17 mouse cellular contexts compared by ENCODE assay signal in genomic region chr12:112126931-112127635, GRCm38 (mm10). TPM values are rescaled to one million over a fixed set of nuclear protein-coding genes. Genes with fewer than 3 reads are reported as not detected.
DNase-seq lines count a peak whose midpoint lies in the region; ATAC-seq and TF ChIP-seq lines count a peak whose summit lies in the region.
"Had no signal": no experiment of that assay in that cellular context is flagged by ENCODE, and none has a peak within 500 bp of the region (broad histone marks: within the 10 kb centered on the region; RNA-seq: fewer than 3 reads in every experiment).

No protein-coding gene starts in this region.

- H3K9me3 ChIP-seq in hindbrain, embryonic 10.5 days: no peaks in the 10 kb centered on the region
- no peaks in the 10 kb centered on the region for H3K9me3 ChIP-seq in hindbrain, embryonic 14.5 days (ENCODE audit: control insufficient read depth, low read length)
- H3K9me3 ChIP-seq in liver, postnatal 0 days (ENCODE audit: low read length): no peaks in the 10 kb centered on the region
- H3K9me3 ChIP-seq in liver, embryonic 12.5 days (replicated peaks): no peaks in the 10 kb centered on the region
- H3K9me3 ChIP-seq: embryonic facial prominence, embryonic 10.5 days; limb, embryonic 13.5 days; neural tube, embryonic 15.5 days had no signal

- intact Hi-C loops in left cerebral cortex, postnatal 36 days (cut with DNase I): no loop called here

- peaks cover 66% of the 10 kb centered on the region for H3K27me3 ChIP-seq in hindbrain, embryonic 10.5 days (ENCODE audit: insufficient read depth, poor library complexity, severe bottlenecking)
- H3K27me3 ChIP-seq in hindbrain, embryonic 14.5 days (ENCODE audit: control insufficient read depth, insufficient read depth, low read length): peaks cover 26% of the 10 kb centered on the region
- H3K27me3 ChIP-seq in liver, postnatal 0 days (ENCODE audit: insufficient read depth, low read length): 0 out of 2 replicates have a peak, but pooled peaks cover 6% of the 10 kb centered on the region
- H3K27me3 ChIP-seq in liver, embryonic 12.5 days (replicated peaks): peaks cover 58% of the 10 kb centered on the region
- no peaks in the 10 kb centered on the region for H3K27me3 ChIP-seq in small intestine, adult 2 months (ENCODE audit: control insufficient read depth, insufficient read depth, low read length)

- TF ChIP-seq EP300 in liver, postnatal 0 days (IDR thresholded peaks at IDR 0.05; ENCODE audit: low read depth): no peak

- no peak overlapping the region for H3K4me2 ChIP-seq in hindbrain, embryonic 14.5 days (replicated peaks)
- H3K4me2 ChIP-seq in liver, postnatal 0 days (ENCODE audit: low read depth, low read length): no peak overlapping the region
- no peak overlapping the region for H3K4me2 ChIP-seq in liver, embryonic 12.5 days
- H3K4me2 ChIP-seq: limb, embryonic 13.5 days; neural tube, embryonic 15.5 days had no signal

- H3K27ac ChIP-seq in hindbrain, embryonic 10.5 days: peak overlapping the region; percentile 50; the same call in 1 of the 2 replicates
- no peak overlapping the region for H3K27ac ChIP-seq in hindbrain, embryonic 14.5 days
- H3K27ac ChIP-seq in liver, postnatal 0 days (ENCODE audit: low read depth): no peak overlapping the region
- no peak overlapping the region for H3K27ac ChIP-seq in liver, embryonic 12.5 days
- H3K27ac ChIP-seq in small intestine, adult 2 months (ENCODE audit: insufficient read depth, low read depth, low read length): peak overlapping the region; percentile 97
- H3K27ac ChIP-seq: embryonic facial prominence, embryonic 10.5 days; limb, embryonic 13.5 days; macrophage; neural tube, embryonic 15.5 days had no signal

- TF ChIP-seq CTCF in liver, postnatal 0 days (IDR thresholded peaks at IDR 0.05; ENCODE audit: low read depth): peak; percentile 31
- no peak for TF ChIP-seq CTCF in small intestine, adult 2 months (IDR thresholded peaks at IDR 0.05; ENCODE audit: extremely low read depth, insufficient read length, insufficient replicate concordance, low read depth, low read length)

- no peak for ATAC-seq in hindbrain, embryonic 14.5 days (ENCODE audit: low FRiP score)
- no peak for ATAC-seq in liver, postnatal 0 days
- ATAC-seq in liver, embryonic 12.5 days: no peak

- H3K36me3 ChIP-seq in hindbrain, embryonic 10.5 days: no peaks in the 10 kb centered on the region
- no peaks in the 10 kb centered on the region for H3K36me3 ChIP-seq in hindbrain, embryonic 14.5 days (replicated peaks; ENCODE audit: control insufficient read depth, insufficient read depth)
- no peaks in the 10 kb centered on the region for H3K36me3 ChIP-seq in liver, postnatal 0 days (replicated peaks; ENCODE audit: insufficient read depth, low read length)
- H3K36me3 ChIP-seq in liver, embryonic 12.5 days: no peaks in the 10 kb centered on the region
- H3K36me3 ChIP-seq in small intestine, adult 2 months (ENCODE audit: control insufficient read depth, insufficient read depth, low read length): no peaks in the 10 kb centered on the region
- H3K36me3 ChIP-seq: embryonic facial prominence, embryonic 10.5 days; limb, embryonic 13.5 days; neural tube, embryonic 15.5 days had no signal

- H3K4me1 ChIP-seq in hindbrain, embryonic 10.5 days (replicated peaks): peaks cover 36% of the 10 kb centered on the region
- peaks cover 4% of the 10 kb centered on the region; the same call in 1 of the 2 replicates for H3K4me1 ChIP-seq in hindbrain, embryonic 14.5 days (replicated peaks; ENCODE audit: control insufficient read depth, insufficient read depth, low read length)
- peaks cover 6% of the 10 kb centered on the region; the same call in 1 of the 2 replicates for H3K4me1 ChIP-seq in liver, postnatal 0 days (ENCODE audit: insufficient read depth)
- H3K4me1 ChIP-seq in liver, embryonic 12.5 days: 0 out of 2 replicates have a peak, but pooled peaks cover 8% of the 10 kb centered on the region
- H3K4me1 ChIP-seq in small intestine, adult 2 months (ENCODE audit: control insufficient read depth, insufficient read depth, insufficient read length, low read length): peaks cover 48% of the 10 kb centered on the region

- no peak overlapping the region for H3K4me3 ChIP-seq in hindbrain, embryonic 10.5 days
- no peak overlapping the region for H3K4me3 ChIP-seq in hindbrain, embryonic 14.5 days (replicated peaks; ENCODE audit: low read length)
- H3K4me3 ChIP-seq in liver, postnatal 0 days (ENCODE audit: low read depth, low read length): no peak overlapping the region
- no peak overlapping the region for H3K4me3 ChIP-seq in liver, embryonic 12.5 days
- no peak overlapping the region for H3K4me3 ChIP-seq in small intestine, adult 2 months (ENCODE audit: low read depth, low read length)
- H3K4me3 ChIP-seq: embryonic facial prominence, embryonic 10.5 days; limb, embryonic 13.5 days; neural tube, embryonic 15.5 days had no signal

- no peak for DNase-seq in hindbrain, embryonic 10.5 days (ENCODE audit: low spot score)
- no peak for DNase-seq in hindbrain, embryonic 14.5 days (ENCODE audit: low spot score)
- DNase-seq in liver, postnatal 0 days: no peak
- DNase-seq in ZHBTc4 (ENCODE audit: low read depth, low spot score): peak; percentile 39
- DNase-seq in left cerebral cortex, postnatal 36 days (ENCODE audit: low spot score in 2 of 2): no peak
- DNase-seq: cerebellum, adult 9-11 months; heart, postnatal 4 days; kidney, adult 18-20 months; layer of hippocampus, adult 9-11 months; right cerebral cortex, postnatal 14 days; thymus, postnatal 36 days had no signal

- 66% methylated on average over 14 of the region's 14 CpGs for WGBS in hindbrain, embryonic 10.5 days
- 63% methylated on average over 14 of the region's 14 CpGs for WGBS in hindbrain, embryonic 14.5 days
- 57% methylated on average over 14 of the region's 14 CpGs for WGBS in liver, postnatal 0 days (ENCODE audit: insufficient replicate concordance)
- WGBS in liver, embryonic 12.5 days (ENCODE audit: insufficient replicate concordance): 49% methylated on average over 14 of the region's 14 CpGs
- 62% methylated on average over 14 of the region's 14 CpGs for WGBS in small intestine, adult 2 months

- no peak overlapping the region for H3K9ac ChIP-seq in hindbrain, embryonic 14.5 days
- H3K9ac ChIP-seq in liver, postnatal 0 days (replicated peaks): no peak overlapping the region
- H3K9ac ChIP-seq in liver, embryonic 12.5 days: no peak overlapping the region
- H3K9ac ChIP-seq: limb, embryonic 13.5 days; neural tube, embryonic 15.5 days had no signal

- TF ChIP-seq POLR2A in small intestine, adult 2 months (IDR thresholded peaks at IDR 0.05; ENCODE audit: low read depth, low read length): no peak

RNA-seq across cellular contexts. Expression of gene Kif26a, which starts 18.9 kb away (rescaled TPM):
- polyA plus RNA-seq in hindbrain, embryonic 10.5 days (2016; fragmentation: Nextera tagmentation; extraction: Ambion mirVana): 2.7 and 3.1 TPM in 2 replicates
- polyA plus RNA-seq in hindbrain, embryonic 14.5 days (2014; fragmentation: Nextera tagmentation; extraction: Ambion mirVana): 3.1 and 3.4 TPM in 2 replicates
- polyA plus RNA-seq in liver, postnatal 0 days (2015; fragmentation: Nextera tagmentation; extraction: Ambion mirVana): 0.14 and 0.17 TPM in 2 replicates
- 0.44 and 0.51 TPM in 2 replicates for polyA plus RNA-seq in liver, embryonic 12.5 days (2016; fragmentation: Nextera tagmentation; extraction: Ambion mirVana)
- 2.1 and 2.7 TPM in 2 replicates for polyA plus RNA-seq in small intestine, adult 2 months (2012; rRNA removed)
- total RNA-seq in left cerebral cortex, postnatal 36 days (2021): 1 to 10 TPM; 5.1 to 5.3 TPM
- polyA plus RNA-seq: macrophage had no signal

RNA-seq across cellular contexts. Expression of gene Aspg, which starts 20.6 kb away (rescaled TPM):
- 1.4 and 2.1 TPM in 2 replicates for polyA plus RNA-seq in hindbrain, embryonic 10.5 days (2016; fragmentation: Nextera tagmentation; extraction: Ambion mirVana)
- polyA plus RNA-seq in hindbrain, embryonic 14.5 days (2014; fragmentation: Nextera tagmentation; extraction: Ambion mirVana): 0.29 and 0.46 TPM in 2 replicates
- 12.6 and 14.8 TPM in 2 replicates for polyA plus RNA-seq in liver, postnatal 0 days (2015; fragmentation: Nextera tagmentation; extraction: Ambion mirVana)
- 0.46 and 0.50 TPM in 2 replicates for polyA plus RNA-seq in liver, embryonic 12.5 days (2016; fragmentation: Nextera tagmentation; extraction: Ambion mirVana)
- polyA plus RNA-seq in small intestine, adult 2 months (2012; rRNA removed): 2.4 and 14.5 TPM in 2 replicates
- total RNA-seq in left cerebral cortex, postnatal 36 days (2021): 1 to 10 TPM; 2.4 to 4.5 TPM
- polyA plus RNA-seq: macrophage had no signal

Comparison
In these comparisons a context has a peak if more than half of its experiments do, and no peak if none do; other contexts are left out.
1. H3K27ac ChIP-seq: peak in hindbrain, embryonic 10.5 days (single experiment) and small intestine, adult 2 months (single experiment); none in hindbrain, embryonic 14.5 days (single experiment), liver, postnatal 0 days (single experiment) and liver, embryonic 12.5 days (single experiment).